Mouse (Mus musculus) bone marrow macrophage, adult 2 months (primary cell): Measurements from ENCODE around the gene Csnk1g1.

Source experiments
- CTCF ChIP-seq: IDR thresholded peaks from 2 replicates; pipeline ENCODE4 v1.5.1; 2012; ENCODE audit warnings: low read depth, mild to moderate bottlenecking, low read length, moderate library complexity
- POLR2A ChIP-seq: IDR thresholded peaks from 2 replicates; pipeline ENCODE4 v1.6.1; 2012; ENCODE audit warnings: mild to moderate bottlenecking, low read depth, low read length, borderline replicate concordance

- TF ChIP-seq CTCF (no peak), POLR2A (no peak)
These were observed 61.3 kb downstream of the Csnk1g1 start for GRCm38 (mm10) chr9:65970009-65970408.
